Mouse (Mus musculus): ENCODE data around the gene B3gnt2.

The B3gnt2 gene

DNA sequence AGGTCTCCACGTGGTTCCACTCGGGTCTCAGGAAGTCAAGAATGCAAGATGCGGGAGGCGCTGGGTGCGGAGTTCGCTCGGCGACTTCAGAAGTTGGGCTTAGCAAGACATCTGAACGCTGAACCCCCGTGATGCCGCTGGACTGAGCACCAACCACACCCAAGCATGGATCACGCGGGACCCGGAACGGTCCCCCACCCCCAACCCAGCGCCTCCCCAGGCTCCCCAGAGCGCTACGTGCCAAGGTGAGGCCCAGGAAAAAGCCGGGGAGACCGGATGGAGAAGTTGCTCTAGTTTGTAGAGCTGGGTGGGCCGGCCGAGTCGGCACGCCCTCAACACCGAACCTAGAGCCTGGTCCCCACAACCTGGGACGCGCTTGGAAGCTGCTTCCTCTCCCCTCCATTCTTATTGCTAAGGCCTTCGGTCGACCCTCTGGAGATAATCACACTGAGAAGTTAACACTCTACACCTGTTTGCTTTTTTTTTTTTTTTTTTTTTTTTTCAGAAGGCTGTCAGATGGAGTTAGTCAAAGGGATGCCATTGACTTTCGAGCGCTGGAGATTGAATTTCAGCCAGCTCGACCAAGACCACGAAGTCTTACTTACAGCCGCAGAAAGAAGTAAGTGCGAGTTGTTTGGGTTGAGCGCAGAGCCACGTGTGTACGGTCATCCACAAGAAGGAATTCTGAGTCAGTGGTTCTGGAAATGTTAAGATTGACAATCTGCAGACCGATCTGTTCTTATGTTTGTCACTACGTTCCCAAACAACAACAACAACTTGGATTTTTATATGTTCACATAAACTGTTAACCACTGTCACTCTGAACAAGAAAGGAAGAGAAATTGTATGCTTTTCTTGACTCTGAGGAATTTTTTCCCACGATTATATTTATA, at the start of gene B3gnt2:
Gene B3gnt2, minus strand, starts transcription at position 627 of the 893 bp plus-strand sequence.
- no peak for DNase-seq (ENCODE audit: low spot score in 2 of 2)

DNA sequence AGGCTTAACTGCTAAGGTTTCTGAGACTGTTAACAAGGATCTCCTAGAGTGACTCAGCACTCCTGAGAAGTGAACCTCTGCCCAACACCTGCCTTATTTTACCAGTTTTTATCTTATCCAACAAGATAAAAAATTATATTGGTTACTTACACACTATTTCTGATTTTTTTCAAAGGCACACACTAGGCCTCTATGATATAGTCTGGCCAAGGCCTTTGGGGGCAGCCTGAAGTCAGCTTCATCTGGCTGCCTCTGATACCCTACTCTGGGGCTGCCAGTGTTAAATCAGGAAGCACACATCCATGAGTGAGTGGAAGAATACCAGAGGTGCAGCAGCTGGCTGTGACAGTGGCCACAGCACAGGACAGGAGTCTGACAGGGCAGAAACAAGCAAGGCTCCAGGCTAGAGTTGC, 45.7 kb upstream of the B3gnt2 start:
- DNase-seq (ENCODE audit: low spot score in 2 of 2), result no peak

DNA sequence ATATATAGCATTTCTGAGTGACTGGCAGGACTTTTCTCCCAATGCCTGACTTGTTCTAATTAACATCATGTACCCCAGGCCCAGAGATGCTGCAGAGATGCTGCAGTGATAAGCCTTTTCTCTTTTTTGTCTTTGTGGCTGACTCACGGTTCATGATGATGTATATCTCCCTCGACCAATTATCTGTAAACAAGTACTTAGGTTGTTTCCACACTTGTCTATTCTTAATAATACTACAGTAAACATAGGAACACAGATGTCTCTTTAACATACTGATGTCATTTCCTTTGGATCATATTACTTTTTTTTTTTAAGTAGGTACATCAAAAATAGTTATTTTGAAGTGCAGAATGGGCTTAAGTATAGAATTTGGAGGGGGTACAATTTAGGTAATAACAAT, 42.2 kb upstream of the B3gnt2 start:
- DNase-seq (ENCODE audit: low spot score in 2 of 2), result no peak

DNA sequence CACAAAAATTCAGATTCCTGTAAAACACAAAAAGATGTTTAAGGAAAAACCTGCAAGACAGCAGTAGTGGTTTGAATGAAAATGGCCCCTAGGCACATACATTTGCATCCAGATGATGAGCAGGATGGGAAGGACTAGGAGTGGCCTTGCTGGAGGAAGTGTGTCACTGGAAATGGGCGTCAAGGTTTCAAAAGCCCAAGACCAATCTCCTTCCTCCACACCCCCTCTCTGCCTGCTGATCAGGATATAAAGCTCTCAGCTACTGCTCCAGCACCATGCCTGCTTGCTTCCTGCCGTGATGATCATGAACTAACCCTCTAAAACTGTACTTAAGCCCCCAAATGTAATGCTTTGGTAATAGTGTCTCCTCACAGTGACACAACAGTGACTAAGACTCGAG, 39.3 kb upstream of the B3gnt2 start:
- no peak for DNase-seq (ENCODE audit: low spot score in 2 of 2)

DNA sequence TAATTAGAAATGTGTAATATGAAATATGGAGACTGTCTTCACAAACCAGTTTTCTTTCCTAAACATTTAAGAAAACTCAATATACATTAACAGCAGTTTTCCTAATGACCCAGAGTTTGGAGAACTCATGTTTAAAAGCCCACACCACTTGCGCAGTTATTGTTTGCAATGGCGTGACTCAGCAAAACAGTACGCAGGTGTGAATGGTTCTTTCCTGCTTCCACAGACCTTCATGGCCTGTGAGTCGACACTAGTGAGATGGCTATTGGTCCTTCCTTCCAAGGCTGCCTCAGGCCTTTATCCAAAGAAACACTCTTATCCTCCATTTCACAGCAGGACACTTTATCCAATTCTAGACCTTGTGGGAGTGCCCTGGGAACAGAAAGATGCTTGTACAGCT, 36.9 kb upstream of the B3gnt2 start:
- DNase-seq (ENCODE audit: low spot score in 2 of 2), result no peak

DNA sequence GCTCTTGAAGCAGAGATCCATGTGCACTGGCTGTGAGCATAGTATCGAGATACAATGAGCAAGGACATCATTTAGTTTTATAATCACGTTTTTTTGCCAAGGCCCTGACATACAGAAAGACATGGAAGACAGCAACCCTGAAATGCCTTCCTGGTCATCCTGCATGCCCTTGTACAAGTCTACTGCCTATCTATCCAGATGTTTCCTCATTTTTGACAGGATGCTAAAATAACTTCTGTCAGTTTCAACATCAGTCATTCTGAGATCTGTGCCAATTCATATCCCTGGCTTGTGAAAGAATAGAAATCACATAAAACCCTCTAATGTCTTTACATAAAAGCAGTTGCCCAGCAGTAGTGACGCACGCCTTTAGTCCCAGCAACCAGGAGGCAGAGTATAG, 36.4 kb upstream of the B3gnt2 start:
- no peak for DNase-seq (ENCODE audit: low spot score in 2 of 2)

DNA sequence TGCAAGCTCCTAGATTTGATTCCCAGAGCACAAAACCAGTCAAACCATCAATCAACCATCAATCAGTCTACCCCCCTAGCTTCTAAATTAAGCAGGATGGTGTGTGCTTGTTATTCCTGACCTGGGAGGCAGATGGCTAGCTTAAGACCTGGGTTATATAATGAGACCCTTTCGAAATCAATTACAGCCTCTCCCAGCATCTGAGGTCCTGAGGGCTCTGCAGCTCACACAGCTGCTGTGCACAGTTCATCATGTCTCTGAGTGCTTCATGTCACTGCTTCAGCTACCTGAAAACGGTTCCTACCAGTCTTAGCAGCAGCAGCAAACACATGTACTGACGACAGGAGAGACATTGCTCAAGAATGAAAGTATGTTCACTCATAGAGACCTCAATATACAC, 32.3 kb upstream of the B3gnt2 start:
- no peak for DNase-seq (ENCODE audit: low spot score in 2 of 2)

DNA sequence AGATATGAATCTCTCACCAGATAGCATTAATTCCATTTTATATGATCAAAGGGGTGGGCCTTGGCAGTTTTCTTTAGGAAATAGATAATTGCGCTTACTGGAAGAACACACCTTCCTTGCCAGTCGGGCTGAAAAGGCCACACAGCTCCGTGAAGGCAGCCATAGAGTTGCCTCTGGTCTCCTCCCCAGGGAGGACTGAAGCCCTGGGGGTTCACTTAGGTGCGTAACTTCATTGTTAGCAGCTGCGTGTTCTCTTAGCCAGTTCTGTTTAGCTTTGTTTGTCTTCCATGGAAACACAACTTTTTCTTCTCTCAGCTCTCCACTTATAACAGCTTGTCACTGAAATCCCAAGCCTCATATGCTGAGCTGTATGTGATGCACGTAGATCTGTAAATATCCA, 31.7 kb upstream of the B3gnt2 start:
- no peak for DNase-seq (ENCODE audit: low spot score in 2 of 2)

DNA sequence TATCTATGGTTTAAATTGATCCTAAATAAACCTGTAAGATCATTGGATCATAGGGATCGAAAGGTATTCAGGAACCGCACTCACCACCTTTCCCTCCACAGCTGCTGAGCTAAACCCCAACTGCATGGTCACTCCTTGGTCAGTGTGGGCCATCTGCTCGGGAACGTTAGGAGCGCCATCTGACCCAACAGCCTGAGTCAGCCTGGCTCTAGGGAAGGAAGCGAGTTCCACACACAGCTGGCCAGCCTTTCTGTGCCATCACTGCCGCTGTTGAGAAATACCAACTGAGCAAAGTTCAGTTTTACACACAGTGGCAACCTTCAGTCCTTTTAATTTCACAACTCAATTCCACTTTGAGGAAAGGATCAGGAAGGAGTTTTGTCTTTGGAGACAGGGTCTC, 31.1 kb upstream of the B3gnt2 start:
- DNase-seq (ENCODE audit: low spot score in 2 of 2), result no peak

DNA sequence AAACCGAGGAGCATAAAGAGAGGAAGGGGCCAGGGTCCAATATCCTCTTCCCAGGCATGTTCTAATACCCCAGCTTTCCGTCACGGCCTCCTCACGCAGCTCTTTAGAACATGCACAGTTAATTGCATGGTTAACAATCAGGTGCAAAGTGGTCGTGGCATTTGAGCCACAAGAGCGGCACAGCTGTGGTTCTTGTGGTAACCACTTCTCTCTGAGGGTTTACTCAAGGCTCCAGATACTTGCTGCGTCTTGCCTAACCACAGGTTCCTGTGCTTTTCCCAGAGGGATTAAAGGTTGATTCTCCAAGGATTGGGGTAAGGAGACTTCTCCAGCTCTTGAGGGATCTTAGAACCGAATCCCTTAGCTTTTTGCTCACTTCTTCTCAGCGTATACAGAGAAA, 30.5 kb upstream of the B3gnt2 start:
- no peak for DNase-seq (ENCODE audit: low spot score in 2 of 2)

DNA sequence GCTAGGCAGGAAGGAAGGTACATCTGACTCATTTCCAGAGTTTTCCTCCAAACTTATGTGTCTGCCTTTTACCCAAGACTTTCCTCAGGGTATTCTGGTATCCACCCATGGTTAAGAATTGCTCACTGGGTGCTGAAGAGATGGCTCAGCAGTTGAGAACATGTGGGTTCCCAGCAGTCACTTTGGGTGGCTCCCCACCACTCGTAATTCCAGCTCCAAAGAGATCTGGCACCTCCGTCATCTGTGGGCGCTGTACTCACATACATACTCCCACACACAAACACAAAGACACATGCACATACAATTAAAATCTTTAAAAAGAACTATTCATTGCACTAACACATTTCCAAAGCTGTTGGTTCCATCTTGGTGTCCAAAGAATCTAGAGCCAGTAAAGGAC, 28.5 kb upstream of the B3gnt2 start:
- no peak for DNase-seq (ENCODE audit: low spot score in 2 of 2)

DNA sequence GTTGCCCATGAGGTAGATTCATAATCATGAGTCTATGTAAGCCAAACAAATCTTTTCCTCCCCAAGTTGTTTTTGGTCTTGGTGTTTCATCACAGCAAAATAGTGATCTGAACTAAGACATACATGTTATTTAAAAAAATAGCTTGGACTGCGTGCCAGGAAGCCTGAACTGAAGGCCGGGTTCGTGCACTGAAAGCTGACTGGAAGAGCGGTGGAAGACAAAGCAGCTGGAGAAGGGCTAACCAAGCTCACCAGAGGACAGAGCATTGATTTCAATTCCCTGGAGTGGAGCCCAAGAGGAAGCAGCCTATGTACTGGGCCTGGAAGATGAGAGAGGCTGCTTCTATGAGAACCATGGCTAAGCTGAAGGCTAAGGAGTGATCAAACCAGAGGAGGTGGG, 26.2 kb upstream of the B3gnt2 start:
- DNase-seq (ENCODE audit: low spot score in 2 of 2), result no peak

DNA sequence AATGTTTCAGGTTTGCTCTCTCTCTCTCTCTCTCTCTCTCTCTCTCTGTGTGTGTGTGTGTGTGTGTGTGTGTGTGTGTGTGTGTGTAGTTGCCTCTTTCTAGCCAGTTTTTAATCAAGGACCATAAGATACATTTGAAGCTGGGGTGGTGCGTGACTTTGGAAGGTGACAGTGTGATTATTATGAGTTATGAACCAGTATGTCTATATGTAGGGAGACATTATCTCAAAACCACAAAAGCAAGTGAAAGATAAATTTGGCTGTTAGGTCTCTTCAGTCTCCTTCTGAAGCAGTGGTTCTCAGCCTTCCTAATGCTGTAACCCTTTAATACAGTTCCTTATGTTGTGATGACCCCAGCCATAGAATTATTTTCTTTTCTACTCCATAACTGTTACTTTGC, 24.6 kb upstream of the B3gnt2 start:
- no peak for DNase-seq (ENCODE audit: low spot score in 2 of 2)

DNA sequence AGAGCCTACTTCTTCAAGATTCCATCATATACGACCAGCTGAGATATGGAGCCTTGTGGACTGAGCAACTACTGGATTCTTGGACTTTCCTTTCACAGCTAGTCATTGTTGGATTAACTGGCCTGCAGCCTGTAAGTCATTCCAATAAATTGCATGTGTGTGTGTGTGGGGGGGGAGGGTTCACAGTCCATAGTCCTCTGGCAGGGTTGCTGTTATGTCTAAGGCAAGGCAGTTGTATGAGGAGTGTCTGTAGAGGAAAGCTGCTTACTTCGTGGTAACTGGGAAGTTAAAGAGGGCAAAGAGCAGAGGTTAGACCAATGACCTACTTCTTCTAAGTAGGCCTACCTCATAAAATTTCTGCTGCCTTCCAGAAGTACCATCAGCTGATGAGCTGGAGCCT, 22.9 kb upstream of the B3gnt2 start:
- no peak for DNase-seq (ENCODE audit: low spot score in 2 of 2)

DNA sequence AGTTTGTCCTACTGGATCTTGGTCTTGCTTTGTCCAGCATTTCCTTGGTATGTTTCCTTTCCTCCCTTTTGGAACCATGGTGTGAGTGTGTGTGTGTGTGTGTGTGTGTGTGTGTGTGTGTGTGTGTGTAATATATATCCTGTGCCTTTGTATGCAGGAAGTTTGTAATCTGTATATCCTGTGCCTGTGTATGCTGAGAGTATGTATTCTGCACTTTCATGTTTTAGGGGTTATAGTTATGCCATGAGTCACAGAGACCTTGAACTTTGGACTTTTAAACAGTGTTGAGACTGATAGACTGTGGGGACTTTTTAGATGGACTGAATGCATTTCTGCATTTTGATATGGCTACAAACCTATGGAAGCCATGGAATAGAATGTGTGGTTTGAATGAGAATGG, 22.2 kb upstream of the B3gnt2 start:
- no peak for DNase-seq (ENCODE audit: low spot score in 2 of 2)

DNA sequence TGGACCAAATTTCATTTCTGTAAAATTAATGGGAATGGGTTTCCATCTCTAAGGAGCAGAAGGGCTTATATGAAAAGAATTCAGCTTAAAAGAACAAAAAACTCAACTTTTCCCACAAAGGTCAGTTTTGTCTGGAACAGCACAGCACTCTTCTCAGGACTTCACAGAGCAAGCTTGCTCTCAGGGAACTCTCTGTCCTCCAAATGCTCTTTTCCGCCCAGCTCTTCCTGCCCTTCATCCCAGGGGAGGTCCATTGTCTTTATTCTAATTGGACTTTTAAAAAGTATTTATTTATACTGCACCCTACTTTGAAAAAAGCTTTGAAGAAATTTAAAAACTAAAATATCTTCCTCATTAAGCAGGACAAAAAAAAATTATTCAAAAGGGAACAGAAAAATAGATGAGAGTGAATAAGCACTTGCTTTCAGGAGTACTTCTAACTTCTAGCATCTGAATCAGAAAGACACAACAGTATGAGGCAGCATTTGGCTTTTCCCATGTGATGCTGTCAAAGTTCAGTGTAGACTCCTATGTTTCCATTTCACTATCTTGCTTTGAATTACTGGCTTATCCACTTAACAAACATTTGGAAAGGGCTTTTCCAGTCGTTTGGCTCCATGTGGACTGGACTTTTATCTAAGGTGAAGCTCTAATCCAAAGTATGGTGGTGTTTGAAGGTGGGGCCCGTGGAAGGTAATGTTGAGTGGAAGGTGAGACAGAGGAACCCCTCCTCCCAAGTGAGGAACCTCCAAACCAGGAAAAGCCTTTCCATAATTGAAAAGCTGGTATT, 19.8 kb upstream of the B3gnt2 start:
- no peak for DNase-seq (ENCODE audit: low spot score in 2 of 2)

DNA sequence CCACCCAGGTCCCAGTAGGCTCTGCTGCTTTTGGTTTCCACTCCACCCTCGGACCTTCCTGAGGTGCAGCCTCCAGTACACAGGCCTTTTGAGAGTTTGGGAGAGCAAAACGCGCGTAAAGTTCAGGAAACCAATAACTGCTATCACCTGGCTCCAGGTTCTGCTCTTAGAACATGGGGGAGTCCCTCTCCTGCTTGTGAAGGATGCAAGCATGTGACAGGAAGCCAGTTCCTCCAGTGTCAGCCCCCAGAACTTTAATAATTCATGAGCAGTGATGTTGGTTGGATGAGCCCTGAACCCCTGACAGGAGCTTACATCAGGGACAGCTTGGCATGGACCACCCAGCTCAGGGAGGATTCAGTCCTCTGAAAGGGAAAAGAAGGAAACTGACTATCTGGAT, 18.9 kb upstream of the B3gnt2 start:
- no peak for DNase-seq (ENCODE audit: low spot score in 2 of 2)

DNA sequence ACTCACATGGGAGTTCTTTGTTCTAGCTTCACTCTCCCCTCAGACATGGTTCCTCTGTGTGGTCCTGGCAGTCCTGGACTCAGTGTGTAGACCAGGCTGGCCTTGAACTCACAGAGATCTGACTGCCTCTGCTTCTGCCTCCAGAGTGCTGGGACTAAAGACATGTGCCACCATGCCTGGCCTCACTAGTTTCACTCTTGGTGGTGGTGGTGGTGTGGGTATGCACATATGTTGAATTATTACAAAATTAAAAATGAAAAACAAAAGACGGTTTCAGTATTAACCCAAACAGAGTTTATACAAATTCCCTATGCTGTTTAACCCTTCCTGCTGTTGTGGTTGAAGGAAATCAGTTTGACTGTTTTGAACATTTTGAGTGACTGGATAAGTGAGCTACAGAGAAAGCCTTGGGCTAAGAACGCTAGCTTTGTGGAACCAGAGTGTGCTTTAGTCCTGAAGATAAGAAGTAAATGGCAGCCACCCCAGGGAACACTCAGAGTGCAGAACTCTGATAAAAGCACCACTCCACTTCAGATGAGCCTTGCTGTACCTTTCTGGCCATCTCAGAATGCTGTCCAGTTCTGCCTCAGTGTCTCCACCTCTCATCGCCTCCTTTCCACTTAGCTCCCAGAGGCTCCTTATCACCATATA, 16.0 kb upstream of the B3gnt2 start:
- DNase-seq (ENCODE audit: low spot score in 2 of 2), result no peak

DNA sequence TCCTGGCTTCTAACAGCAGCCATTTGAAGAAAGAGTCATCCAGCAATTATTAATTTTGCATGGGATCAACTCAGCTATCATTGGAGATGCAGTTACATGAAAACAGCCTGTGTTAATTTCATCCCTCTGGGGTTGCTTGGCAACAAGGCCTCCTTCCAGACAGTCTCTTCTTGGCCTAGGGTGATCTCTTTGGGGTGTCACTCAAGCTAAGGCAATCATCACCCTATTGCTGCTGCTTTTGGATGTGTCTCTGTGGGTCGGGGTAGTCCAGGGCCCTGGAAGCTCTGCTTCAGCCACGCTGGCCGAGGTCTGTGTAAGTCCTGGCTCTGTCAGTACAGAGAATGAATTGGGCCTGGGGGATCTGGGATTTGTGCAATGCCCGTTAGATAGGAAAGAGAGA, 14.5 kb upstream of the B3gnt2 start:
- no peak for DNase-seq (ENCODE audit: low spot score in 2 of 2)

DNA sequence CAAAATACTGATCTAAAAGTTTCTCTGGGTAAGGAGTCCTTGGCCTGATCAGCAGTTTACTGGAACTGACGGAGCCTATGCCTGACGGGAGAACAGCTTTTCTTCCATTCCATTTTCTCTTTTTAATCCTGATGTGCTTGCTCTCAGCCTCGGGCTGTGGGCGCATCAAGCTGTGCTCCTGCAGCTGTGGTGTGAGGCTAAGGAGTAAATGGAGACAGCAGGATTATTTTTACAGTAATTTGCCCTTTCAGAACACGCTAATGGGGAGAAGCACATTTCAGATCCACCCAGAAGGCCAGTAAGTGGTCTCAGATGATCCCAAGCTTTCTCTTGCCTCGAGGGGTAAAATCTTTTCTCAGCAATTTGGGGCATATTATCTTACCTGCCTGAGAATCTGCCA, 14.0 kb upstream of the B3gnt2 start:
- no peak for DNase-seq (ENCODE audit: low spot score in 2 of 2)

DNA sequence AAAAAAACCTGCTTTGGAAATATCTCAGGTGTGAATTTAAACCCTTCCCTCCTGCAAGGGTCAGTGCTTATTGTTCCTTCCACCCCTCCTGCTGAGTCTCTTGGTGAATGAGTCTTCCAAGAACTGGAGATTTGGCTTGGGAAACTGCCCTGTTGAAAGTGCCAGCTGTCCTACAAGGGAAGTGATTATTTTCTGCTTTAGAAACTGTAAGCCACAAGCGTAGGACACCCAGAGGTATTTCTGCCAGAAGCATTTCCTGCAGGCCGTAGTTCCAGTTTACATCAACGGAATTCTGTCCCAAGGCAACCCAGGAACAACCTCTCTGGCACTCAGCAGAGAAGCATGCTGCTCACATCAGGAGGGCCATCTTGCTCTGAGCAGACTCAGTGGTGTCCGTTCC, 12.6 kb upstream of the B3gnt2 start:
- no peak for DNase-seq (ENCODE audit: low spot score in 2 of 2)

DNA sequence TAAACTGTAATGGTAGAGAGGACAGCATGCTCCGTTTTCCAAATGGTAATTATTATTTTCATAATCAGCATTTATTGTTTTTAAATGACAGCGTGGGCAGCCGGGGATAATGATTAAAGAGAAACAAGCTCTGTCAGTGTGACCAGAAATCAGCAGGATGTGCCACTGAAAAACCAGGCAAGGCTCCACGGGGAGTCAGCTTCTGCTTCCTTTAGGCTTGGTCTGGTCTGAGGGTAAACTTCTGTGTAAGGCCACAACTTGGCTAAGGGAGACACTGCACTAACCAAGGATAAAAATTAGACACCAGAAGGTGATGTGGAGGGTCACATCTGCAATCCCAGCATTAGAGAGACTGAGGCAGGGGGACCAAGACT, 11.5 kb upstream of the B3gnt2 start:
- DNase-seq (ENCODE audit: low spot score in 2 of 2), result no peak

All from frontal cortex, postnatal 14 days (tissue).